Mouse (Mus musculus): Measurements from ENCODE around the gene Dmrtb1.

- no peak for TF ChIP-seq CTCF (IDR thresholded peaks at IDR 0.05; ENCODE audit: low read depth)
- no peak for TF ChIP-seq EP300 (optimal IDR thresholded peaks at IDR 0.05)
These were observed 8.4 kb downstream of the Dmrtb1 start for GRCm38 (mm10) chr4:107675645-107676044.
